Mouse (Mus musculus) ES-Bruce4 (cell line): ENCODE measurements around the gene Tril. TPM values are rescaled to one million over a fixed set of nuclear protein-coding genes. Genes with fewer than 3 reads are reported as not detected.

ENCODE experiments used
- H3K27ac ChIP-seq: 2 replicates; pipeline ENCODE4 v1.5.1; 2012; ENCODE audit warnings: low read length, inconsistent platforms; ENCODE audit not compliant: insufficient read depth
- H3K27me3 ChIP-seq: 2 replicates; pipeline ENCODE4 v1.6.1; 2012; ENCODE audit warnings: mild to moderate bottlenecking, low read length, inconsistent platforms; ENCODE audit not compliant: control insufficient read depth, poor library complexity, insufficient read depth, severe bottlenecking
- H3K36me3 ChIP-seq: 2 replicates; pipeline ENCODE4 v1.6.1; 2012; ENCODE audit warnings: inconsistent platforms, mild to moderate bottlenecking, low read length, moderate library complexity; ENCODE audit not compliant: control insufficient read depth, poor library complexity, insufficient read depth, severe bottlenecking
- H3K4me1 ChIP-seq: one replicate; pipeline ENCODE4 v1.8.1; 2011; ENCODE audit warnings: low read length; ENCODE audit not compliant: control insufficient read depth, insufficient read depth
- H3K4me3 ChIP-seq: 2 replicates; pipeline ENCODE4 v1.5.1; 2011; ENCODE audit warnings: low read depth, mild to moderate bottlenecking, low read length
- H3K9ac ChIP-seq: 2 replicates; pipeline ENCODE4 v1.6.1; 2012; ENCODE audit warnings: low read depth, mild to moderate bottlenecking, inconsistent platforms; ENCODE audit not compliant: poor library complexity, severe bottlenecking
- H3K9me3 ChIP-seq: replicated peaks from 2 replicates; pipeline ENCODE4 v1.6.1; 2012; ENCODE audit warnings: mild to moderate bottlenecking, low read length, inconsistent platforms; ENCODE audit not compliant: control insufficient read depth, poor library complexity, insufficient read depth, severe bottlenecking
- CTCF ChIP-seq: IDR thresholded peaks from one replicate; pipeline ENCODE4 v1.8.1; 2011; ENCODE audit warnings: low read depth, low read length
- EP300 ChIP-seq: IDR thresholded peaks from 2 replicates; pipeline ENCODE4 v1.6.1; 2011; ENCODE audit warnings: low read depth, low read length; ENCODE audit not compliant: insufficient read depth
- POLR2A ChIP-seq: IDR thresholded peaks from one replicate; pipeline ENCODE4 v1.8.1; 2011; ENCODE audit warnings: low read length; ENCODE audit not compliant: insufficient read depth
- polyA plus RNA-seq: library from polyadenylated mRNA; stranded (reverse); fragments of >200 nt; gene quantifications from 2 replicates; pipeline ENCODE4 v1.2.4, GENCODE M21; 2011; ENCODE audit warnings: low read depth; ENCODE audit not compliant: missing spikeins, insufficient read depth, insufficient read length

Tril gene
- 0.17 and 0.33 TPM in 2 replicates for polyA plus RNA-seq

DNA sequence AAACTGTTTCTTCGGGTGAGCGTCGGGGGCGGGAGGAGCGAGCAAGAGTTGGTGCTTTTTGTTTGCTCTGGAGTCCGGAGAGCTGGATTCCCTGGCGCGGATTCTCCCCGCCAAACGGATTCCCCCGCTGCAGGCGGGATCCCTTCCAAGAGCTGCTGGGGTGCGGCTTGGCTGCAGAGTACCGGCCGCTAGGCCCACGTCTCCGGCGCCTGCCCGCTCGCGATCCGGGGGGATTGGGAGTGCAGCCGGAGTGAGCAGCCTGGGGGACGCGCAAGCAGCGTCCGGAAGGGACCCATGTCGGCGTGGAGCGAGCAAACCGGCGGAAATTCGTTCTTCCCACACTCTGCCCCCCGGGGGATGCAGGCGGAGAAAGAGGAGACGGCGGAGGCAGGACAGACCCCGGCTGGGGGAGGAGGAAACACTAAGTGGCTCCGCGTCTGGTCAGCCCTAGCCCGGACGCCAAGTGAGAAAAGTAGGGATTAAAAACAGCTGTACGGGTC is at the start of gene Tril:
Gene Tril, minus strand, starts transcription at position 345 of the 500 bp plus-strand sequence.
- no peak for TF ChIP-seq CTCF
- TF ChIP-seq EP300, result no peak
- TF ChIP-seq POLR2A, result no peak
- H3K27ac ChIP-seq, result no peak within 1 kb of the TSS

DNA sequence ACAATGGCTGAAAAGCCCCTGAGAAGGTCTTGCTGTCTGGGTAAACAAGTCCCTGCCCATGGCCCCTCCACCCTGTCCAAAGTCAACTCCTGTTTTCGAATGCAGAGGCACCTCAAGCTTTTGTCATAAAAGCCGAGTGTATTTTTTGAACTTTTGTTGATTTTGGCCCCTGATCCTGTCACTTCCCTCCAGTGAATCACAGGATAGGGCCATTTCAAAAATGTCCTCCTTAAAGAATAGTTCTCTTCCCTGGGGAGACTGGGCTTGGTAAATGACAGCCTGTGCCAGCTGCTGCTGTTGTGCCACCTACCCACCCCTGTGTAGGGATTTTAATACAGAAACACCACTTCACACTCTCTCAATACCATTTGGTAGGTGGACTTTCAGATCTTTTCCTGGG is 42.4 kb upstream of the Tril start:
- H3K9ac ChIP-seq, result no peak overlapping the region
- no peaks in the 10 kb centered on the region for H3K27me3 ChIP-seq
- H3K36me3 ChIP-seq, result no peaks in the 10 kb centered on the region
- no peak for TF ChIP-seq EP300
- TF ChIP-seq POLR2A, result no peak
- no peak for TF ChIP-seq CTCF
- H3K4me3 ChIP-seq, result no peak overlapping the region
- no peaks in the 10 kb centered on the region; the same call in 1 of the 2 replicates for H3K9me3 ChIP-seq
- no peak overlapping the region for H3K27ac ChIP-seq
- no peaks in the 10 kb centered on the region for H3K4me1 ChIP-seq

More for the DNA sequence above, at the start of gene Tril:
- no peaks in the 10 kb centered on the region for H3K9me3 ChIP-seq
- H3K4me1 ChIP-seq, result no peaks in the 10 kb centered on the region
- peak within 1 kb of the TSS; percentile 70 for H3K9ac ChIP-seq
- peaks cover 16% of the 10 kb centered on the region for H3K27me3 ChIP-seq
- peak within 1 kb of the TSS; percentile 60 for H3K4me3 ChIP-seq
- H3K36me3 ChIP-seq, result no peaks in the 10 kb centered on the region

DNA sequence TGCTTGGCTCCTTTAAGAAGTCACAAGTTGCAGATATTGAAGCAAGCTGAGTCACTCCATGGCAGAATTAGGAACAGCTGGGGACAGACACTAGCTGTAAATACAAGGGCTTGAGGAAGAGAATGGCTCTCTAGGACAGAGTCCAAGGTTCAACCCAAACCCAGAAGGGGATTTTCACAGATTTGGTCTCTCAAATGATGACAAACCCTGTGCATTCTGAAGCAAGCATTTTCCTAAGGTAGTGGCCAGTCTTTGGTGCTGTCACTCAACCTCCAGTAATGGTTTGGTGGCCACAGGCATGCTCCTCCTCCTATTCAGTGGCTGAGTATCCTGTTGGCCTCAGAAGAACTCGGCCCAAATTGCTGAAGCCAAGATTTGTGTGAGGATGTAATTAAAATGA is 38.5 kb upstream of the Tril start:
- H3K9ac ChIP-seq, result no peak overlapping the region
- TF ChIP-seq POLR2A, result no peak
- no peak for TF ChIP-seq EP300
- TF ChIP-seq CTCF, result no peak
- H3K36me3 ChIP-seq, result no peaks in the 10 kb centered on the region
- H3K4me1 ChIP-seq, result no peaks in the 10 kb centered on the region
- no peak overlapping the region for H3K4me3 ChIP-seq
- H3K9me3 ChIP-seq, result no peaks in the 10 kb centered on the region
- H3K27me3 ChIP-seq, result no peaks in the 10 kb centered on the region; the same call in 1 of the 2 replicates
- H3K27ac ChIP-seq, result no peak overlapping the region

DNA sequence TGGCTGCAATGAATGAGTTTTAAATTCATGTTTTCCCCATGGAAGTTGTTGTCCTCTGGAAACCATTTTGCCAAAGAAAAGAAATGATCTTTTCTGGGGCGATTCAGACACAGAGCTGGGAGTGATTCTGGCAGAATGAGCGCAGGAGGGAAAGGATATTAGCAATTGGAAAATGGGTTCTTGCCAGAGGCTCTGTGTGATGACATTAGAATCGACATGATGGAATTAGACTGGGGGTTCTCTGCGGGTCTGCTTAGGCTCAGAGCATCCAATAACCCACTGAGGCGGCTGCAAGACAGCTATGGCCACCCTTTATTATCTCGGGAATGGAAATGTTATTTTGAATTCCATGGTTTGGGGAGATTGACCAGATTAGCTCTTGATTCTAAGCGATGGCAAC is 37.2 kb upstream of the Tril start:
- Histone ChIP-seq H3K36me3 (no peaks in the 10 kb centered on the region), H3K4me3 (no peak overlapping the region), H3K27me3 (no peaks in the 10 kb centered on the region; the same call in 1 of the 2 replicates), H3K9me3 (no peaks in the 10 kb centered on the region), H3K9ac (no peak overlapping the region), H3K27ac (no peak overlapping the region), H3K4me1 (no peaks in the 10 kb centered on the region)
- no peak for TF ChIP-seq CTCF
- no peak for TF ChIP-seq POLR2A
- no peak for TF ChIP-seq EP300

DNA sequence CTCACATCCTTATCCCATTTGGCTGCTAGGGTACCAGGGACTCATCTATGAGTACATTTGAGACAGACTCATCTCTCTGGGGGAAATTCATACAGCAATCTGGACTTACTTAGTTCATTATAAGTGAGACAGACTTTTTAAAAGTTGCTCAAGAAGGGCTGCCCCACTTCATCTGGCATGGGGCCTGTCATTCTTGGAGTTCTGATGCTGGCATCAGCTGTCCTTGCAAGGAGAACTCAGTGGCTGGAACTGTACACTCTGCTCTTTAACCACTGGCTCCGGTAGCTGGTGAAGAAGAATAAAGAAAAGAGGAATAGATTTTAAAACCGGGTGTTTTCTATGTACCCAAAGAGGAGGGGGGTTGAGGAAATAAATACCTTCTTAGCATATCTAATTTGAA is 36.1 kb upstream of the Tril start:
- TF ChIP-seq POLR2A (no peak), CTCF (no peak), EP300 (no peak)
- Histone ChIP-seq H3K27ac (no peak overlapping the region), H3K36me3 (no peaks in the 10 kb centered on the region)

DNA sequence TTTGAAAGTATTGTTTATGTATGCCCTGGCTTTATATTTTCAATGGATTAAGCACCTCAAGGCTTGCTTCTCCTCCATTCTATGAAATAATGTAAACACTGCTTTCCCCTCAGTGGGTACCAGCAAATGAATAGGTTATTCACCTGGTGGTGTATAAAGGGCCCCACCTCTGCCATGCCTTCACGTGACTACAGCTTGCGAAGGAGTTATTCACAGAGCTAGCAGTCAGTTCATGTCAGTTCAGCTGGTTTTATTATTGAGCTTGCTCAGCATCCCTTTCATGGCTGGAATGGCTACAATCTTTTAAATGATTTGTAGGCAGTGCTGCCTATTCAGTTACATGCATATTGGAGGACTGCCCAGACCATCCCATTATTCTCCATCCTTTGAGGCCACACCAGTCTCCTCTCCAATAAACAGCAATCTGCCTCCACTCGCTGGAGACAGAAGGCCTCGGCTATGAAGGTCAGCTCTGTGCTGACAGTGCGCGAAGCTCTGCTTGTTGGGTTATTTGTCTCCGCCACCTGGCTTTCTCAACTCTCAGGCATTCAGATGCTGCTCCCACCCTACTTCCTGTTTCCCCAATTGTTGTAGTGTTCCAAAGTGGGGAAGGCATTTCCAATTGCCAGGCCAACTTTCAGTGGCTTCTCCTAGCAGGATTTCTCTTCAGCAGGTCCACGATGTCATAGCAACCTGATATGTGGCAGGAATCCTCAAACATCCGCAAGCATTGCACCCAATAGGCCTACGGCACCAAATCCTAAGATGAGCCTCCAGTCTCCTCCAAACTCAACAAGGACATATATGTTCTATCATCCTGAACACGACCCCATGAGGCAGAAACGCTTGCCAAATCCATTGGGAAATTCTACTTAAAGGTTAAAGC is 34.6 kb upstream of the Tril start:
- no peak overlapping the region for H3K4me3 ChIP-seq
- H3K36me3 ChIP-seq, result no peaks in the 10 kb centered on the region
- H3K9me3 ChIP-seq, result no peaks in the 10 kb centered on the region
- H3K9ac ChIP-seq, result no peak overlapping the region
- no peak for TF ChIP-seq POLR2A
- H3K4me1 ChIP-seq, result no peaks in the 10 kb centered on the region
- no peaks in the 10 kb centered on the region; the same call in 1 of the 2 replicates for H3K27me3 ChIP-seq
- no peak overlapping the region for H3K27ac ChIP-seq

More for the DNA sequence above, 36.1 kb upstream of the Tril start:
- no peaks in the 10 kb centered on the region for H3K4me1 ChIP-seq
- H3K9ac ChIP-seq, result no peak overlapping the region
- no peak overlapping the region for H3K4me3 ChIP-seq
- H3K27me3 ChIP-seq, result no peaks in the 10 kb centered on the region; the same call in 1 of the 2 replicates
- no peaks in the 10 kb centered on the region for H3K9me3 ChIP-seq
